Mouse (Mus musculus) cerebellum, postnatal 14 days (tissue): ENCODE measurements at regions not wholly inside any gene's neighbourhood (a gene's known extent, or its start where the extent isn't known, plus 50 kb on each side); places are given as distances from the start of the nearest gene placed in this dataset.

Experiments
- DNase-seq, 2 experiments: peaks; one replicate each; pipeline ENCODE4 v3.0.0; 2021; ENCODE audit warnings: mixed read lengths in 2 of 2

DNA sequence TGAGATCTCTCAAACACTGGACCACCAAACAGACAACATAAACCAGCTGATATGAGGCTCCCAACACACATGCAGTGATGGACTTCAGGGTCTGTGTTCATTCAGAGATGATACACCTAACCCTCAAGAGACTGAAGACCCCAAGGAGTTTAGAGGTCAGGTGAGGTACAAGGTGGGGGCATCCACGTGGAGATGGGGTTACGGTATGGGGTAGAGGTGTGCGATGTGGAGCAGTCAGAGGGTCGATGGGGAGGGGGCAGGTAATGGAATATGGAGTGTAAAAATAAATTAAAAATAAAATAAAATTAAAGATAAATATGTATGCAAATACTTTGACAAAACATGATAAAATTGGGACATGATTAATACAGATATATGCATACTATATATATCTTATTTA, 467.8 kb downstream of the Slitrk5 start:
- no peak for DNase-seq

DNA sequence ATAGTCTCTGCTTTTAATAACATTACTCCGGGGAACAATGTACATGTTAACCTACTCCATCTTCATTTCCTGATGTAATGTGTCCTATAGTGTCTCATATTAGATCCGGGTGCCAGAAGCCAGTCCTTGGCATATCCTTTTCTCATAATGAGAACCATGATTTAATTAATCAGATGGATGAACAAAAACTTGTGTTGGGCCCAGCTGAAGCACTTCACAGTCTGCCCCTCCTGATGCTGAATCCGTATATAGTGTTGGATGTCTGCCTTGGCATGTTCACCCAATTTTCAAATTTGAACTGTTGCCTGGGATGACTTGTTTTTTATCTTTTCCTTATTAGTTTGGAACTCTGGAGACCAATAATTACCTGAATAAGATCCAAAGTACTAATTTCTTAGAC, 479.1 kb downstream of the Slitrk5 start:
- peak; percentile 19 to 37 for DNase-seq
